Mouse (Mus musculus) hindbrain, embryonic 16.5 days (tissue): ENCODE measurements at regions not wholly inside any gene's neighbourhood (a gene's known extent, or its start where the extent isn't known, plus 50 kb on each side); places are given as distances from the start of the nearest gene placed in this dataset.

Source experiments
- ATAC-seq: fragments of 200-750 bp; cut with Nextera tagmentation; 2 replicates; pipeline ENCODE4 v1.8.0; 2017; ENCODE audit warnings: moderate TSS enrichment, moderate library complexity
- H3K27ac ChIP-seq: fragments of 300-500 bp; sonication (generic); 2 replicates; pipeline ENCODE4 v1.5.1; 2014; ENCODE audit warnings: low read depth, mild to moderate bottlenecking, control low read depth, low read length, moderate library complexity
- H3K27me3 ChIP-seq: fragments of 300-500 bp; sonication (generic); replicated peaks from 2 replicates; pipeline ENCODE4 v1.6.1; 2014; ENCODE audit warnings: low read length; ENCODE audit not compliant: control insufficient read depth, insufficient read depth
- H3K36me3 ChIP-seq: fragments of 300-500 bp; sonication (generic); 2 replicates; pipeline ENCODE4 v1.6.1; 2014; ENCODE audit warnings: mild to moderate bottlenecking, low read length, moderate library complexity, mixed read lengths; ENCODE audit not compliant: control insufficient read depth, insufficient read depth
- H3K4me1 ChIP-seq: fragments of 300-500 bp; sonication (generic); 2 replicates; pipeline ENCODE4 v1.6.1; 2014; ENCODE audit warnings: low read depth, low read length; ENCODE audit not compliant: control insufficient read depth, insufficient read depth
- H3K4me2 ChIP-seq: fragments of 300-500 bp; sonication (generic); 2 replicates; pipeline ENCODE4 v1.6.1; 2014; ENCODE audit warnings: mild to moderate bottlenecking, low read length, control low read depth, moderate library complexity
- H3K4me3 ChIP-seq: fragments of 300-500 bp; sonication (generic); 2 replicates; pipeline ENCODE4 v1.5.1; 2014; ENCODE audit warnings: mild to moderate bottlenecking, low read length, control low read depth, moderate library complexity
- H3K9ac ChIP-seq: fragments of 300-500 bp; sonication (generic); 2 replicates; pipeline ENCODE4 v1.6.1; 2014; ENCODE audit warnings: low read depth, mild to moderate bottlenecking, control low read depth, low read length, moderate library complexity
- H3K9me3 ChIP-seq: fragments of 300-500 bp; sonication (generic); 2 replicates; pipeline ENCODE4 v1.6.1; 2014; ENCODE audit warnings: mild to moderate bottlenecking, low read length, moderate library complexity; ENCODE audit not compliant: control insufficient read depth
- WGBS: fragments of 180-500 bp; shearing (Covaris S2); extraction: QIAGEN DNeasy Blood & Tissue Kit; methylation state at CpG from one replicate; pipeline ENCODE4 v1.1.7; 2014; 5-methylcytosine and 5-hydroxymethylcytosine counted together

DNA sequence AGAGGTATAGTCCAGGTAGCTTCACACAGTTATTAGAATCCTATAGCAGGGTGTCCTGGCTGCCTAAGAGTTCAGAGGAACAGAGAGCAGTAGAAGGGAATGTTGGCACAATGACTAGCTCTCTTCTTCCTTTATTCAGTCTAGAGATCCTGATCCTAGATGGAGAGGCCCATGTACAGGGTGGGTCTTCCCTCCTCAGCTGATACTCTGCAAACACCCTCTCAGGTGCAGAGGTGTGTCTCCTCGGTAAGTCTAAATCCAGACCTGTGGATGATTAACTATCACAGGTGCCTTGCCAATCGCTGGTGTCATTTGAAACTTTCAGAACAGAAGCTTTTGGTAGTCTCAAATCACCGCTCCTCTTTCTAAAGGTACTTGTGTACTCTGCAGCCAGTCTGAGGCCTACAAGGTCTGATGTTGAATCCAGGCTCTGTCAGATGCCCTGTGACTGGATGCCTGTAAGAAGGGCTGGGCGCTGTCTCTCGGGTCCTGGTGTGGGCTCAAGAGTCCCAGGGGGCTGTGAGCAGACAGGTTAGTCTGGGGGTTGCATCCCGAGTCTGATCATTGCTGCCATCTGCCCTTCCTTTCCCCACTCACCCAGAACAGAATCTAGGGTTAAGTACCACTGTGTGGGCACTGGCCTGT lies 52.0 kb upstream of the Plcl2 start:
- Histone ChIP-seq H3K27ac (no peak overlapping the region), H3K4me3 (no peak overlapping the region), H3K9ac (no peak overlapping the region), H3K9me3 (no peaks in the 10 kb centered on the region), H3K36me3 (no peaks in the 10 kb centered on the region), H3K4me2 (no peak overlapping the region), H3K27me3 (no peaks in the 10 kb centered on the region), H3K4me1 (no peaks in the 10 kb centered on the region)
- WGBS, result 87% methylated on average over 6 of the region's 6 CpGs
- no peak for ATAC-seq

GRCm38 (mm10) chr17:50458232-50458631 lies 51.0 kb upstream of the Plcl2 start:
- Histone ChIP-seq H3K9ac (no peak overlapping the region), H3K36me3 (no peaks in the 10 kb centered on the region), H3K4me3 (no peak overlapping the region), H3K4me2 (no peak overlapping the region), H3K27ac (no peak overlapping the region), H3K4me1 (no peaks in the 10 kb centered on the region), H3K9me3 (no peaks in the 10 kb centered on the region), H3K27me3 (no peaks in the 10 kb centered on the region)
- WGBS, result 90% methylated on average over 4 of the region's 4 CpGs
- ATAC-seq, result no peak
